In genomic region chr4:76449466-76450350, GRCm38 (mm10) we compare ENCODE assay signal across 8 mouse cellular contexts.
A peak's percentile ranks its signal among the peaks of the same experiment; 100 is the strongest.
DNase-seq lines count a peak whose midpoint lies in the region; TF ChIP-seq lines count a peak whose summit lies in the region.

No protein-coding gene starts in this region.

- H3K4me3 ChIP-seq in hindbrain, embryonic 10.5 days: peak overlapping the region; percentile 80
- H3K4me3 ChIP-seq in lung, adult 2 months (replicated peaks; ENCODE audit: extremely low read depth, low read depth, low read length): peak overlapping the region; percentile 70

- DNase-seq in R1 (ENCODE audit: low read depth, low spot score): peak; percentile 56
- DNase-seq in cerebellum, adult 9-11 months: peak; percentile 91
- peak; percentile 53 to 57 for DNase-seq in frontal cortex, postnatal 25 days (ENCODE audit: low spot score in 2 of 2)
- DNase-seq in hindbrain, embryonic 10.5 days (ENCODE audit: low spot score): peak; percentile 78
- peak; percentile 70 to 81 for DNase-seq in layer of hippocampus, postnatal 10 days (ENCODE audit: low spot score in 2 of 2)
- DNase-seq in lung, adult 2 months: peak; percentile 53
- DNase-seq in ovary, postnatal 14 days (ENCODE audit: low spot score): peak; percentile 49
- DNase-seq in natural killer cell, adult 2 months (ENCODE audit: low spot score in 2 of 2): no peak

- H3K4me1 ChIP-seq in hindbrain, embryonic 10.5 days (replicated peaks): peaks cover 21% of the 10 kb centered on the region
- peaks cover 4% of the 10 kb centered on the region; the same call in 1 of the 2 replicates for H3K4me1 ChIP-seq in lung, adult 2 months (ENCODE audit: control insufficient read depth, insufficient read depth, low read length)

- TF ChIP-seq POLR2A in lung, adult 2 months (IDR thresholded peaks at IDR 0.05; ENCODE audit: borderline replicate concordance, extremely low read depth, low read depth, low read length): no peak

- no peaks in the 10 kb centered on the region for H3K36me3 ChIP-seq in hindbrain, embryonic 10.5 days

- peak overlapping the region; percentile 98 for H3K27ac ChIP-seq in hindbrain, embryonic 10.5 days

- WGBS in hindbrain, embryonic 10.5 days: under 1% methylated on average over 97 of the region's 99 CpGs
- 1% methylated on average over 80 of the region's 99 CpGs for WGBS in lung, adult 2 months

- H3K27me3 ChIP-seq in hindbrain, embryonic 10.5 days (ENCODE audit: insufficient read depth, poor library complexity, severe bottlenecking): 0 out of 2 replicates have a peak, but pooled peaks cover 8% of the 10 kb centered on the region

- H3K9me3 ChIP-seq in hindbrain, embryonic 10.5 days: no peaks in the 10 kb centered on the region

- no peak for TF ChIP-seq CTCF in lung, adult 2 months (IDR thresholded peaks at IDR 0.05; ENCODE audit: insufficient read depth, low read length)

Comparison
In these comparisons a context has a peak if more than half of its experiments do, and no peak if none do; other contexts are left out.
1. DNase-seq: peak in R1 (single experiment), cerebellum, adult 9-11 months (single experiment), frontal cortex, postnatal 25 days (2 of 2), hindbrain, embryonic 10.5 days (single experiment), layer of hippocampus, postnatal 10 days (2 of 2), lung, adult 2 months (single experiment) and ovary, postnatal 14 days (single experiment); none in natural killer cell, adult 2 months (0 of 2).